ENCODE assay signal across 21 mouse cellular contexts in genomic region chr17:4884083-4884482, GRCm38 (mm10).
DNase-seq lines count a peak whose midpoint lies in the region; ATAC-seq and TF ChIP-seq lines count a peak whose summit lies in the region.
"Had no signal": no experiment of that assay in that cellular context is flagged by ENCODE, and none has a peak within 500 bp of the region (broad histone marks: within the 10 kb centered on the region; RNA-seq: fewer than 3 reads in every experiment).

No protein-coding gene starts in this region.

- WGBS in heart, embryonic 11.5 days (ENCODE audit: insufficient replicate concordance) = 70% methylated on average over 2 of the region's 2 CpGs
- WGBS in liver, embryonic 11.5 days = 87% methylated on average over 2 of the region's 2 CpGs
- WGBS in stomach, postnatal 0 days = 85% methylated on average over 2 of the region's 2 CpGs
- 93% methylated on average over 2 of the region's 2 CpGs for WGBS in midbrain, embryonic 14.5 days

- no peak for TF ChIP-seq EP300 in stomach, postnatal 0 days (optimal IDR thresholded peaks at IDR 0.05)

- no peaks in the 10 kb centered on the region for H3K4me1 ChIP-seq in heart, embryonic 11.5 days (ENCODE audit: control insufficient read depth, insufficient read depth, low read length)
- H3K4me1 ChIP-seq in liver, embryonic 11.5 days (replicated peaks; ENCODE audit: control insufficient read depth, insufficient read depth, low read length) = no peaks in the 10 kb centered on the region
- no peaks in the 10 kb centered on the region for H3K4me1 ChIP-seq in stomach, postnatal 0 days (replicated peaks; ENCODE audit: control insufficient read depth, insufficient read depth)
- H3K4me1 ChIP-seq in midbrain, embryonic 14.5 days (ENCODE audit: control insufficient read depth, insufficient read depth, low read length) = no peaks in the 10 kb centered on the region
- H3K4me1 ChIP-seq: forebrain, embryonic 10.5 days; heart, embryonic 13.5 days; hindbrain, embryonic 13.5 days had no signal

- H3K4me3 ChIP-seq in heart, embryonic 11.5 days (ENCODE audit: low read depth, low read length) = no peak overlapping the region
- H3K4me3 ChIP-seq in liver, embryonic 11.5 days (ENCODE audit: low read depth, low read length) = no peak overlapping the region
- no peak overlapping the region for H3K4me3 ChIP-seq in stomach, postnatal 0 days (ENCODE audit: low read depth, low read length)
- no peak overlapping the region for H3K4me3 ChIP-seq in midbrain, embryonic 14.5 days (replicated peaks; ENCODE audit: low read depth, low read length)
- H3K4me3 ChIP-seq: forebrain, embryonic 10.5 days; heart, embryonic 13.5 days; hindbrain, embryonic 13.5 days had no signal

- no peak overlapping the region for H3K4me2 ChIP-seq in heart, embryonic 11.5 days
- no peak overlapping the region for H3K4me2 ChIP-seq in liver, embryonic 11.5 days
- H3K4me2 ChIP-seq in stomach, postnatal 0 days (replicated peaks; ENCODE audit: low read depth) = no peak overlapping the region
- no peak overlapping the region for H3K4me2 ChIP-seq in midbrain, embryonic 14.5 days (ENCODE audit: low read length)
- H3K4me2 ChIP-seq: heart, embryonic 13.5 days; hindbrain, embryonic 13.5 days had no signal

- H3K9me3 ChIP-seq in heart, embryonic 11.5 days (replicated peaks; ENCODE audit: control insufficient read depth, low read length) = no peaks in the 10 kb centered on the region
- H3K9me3 ChIP-seq in liver, embryonic 11.5 days (ENCODE audit: control insufficient read depth, low read length) = no peaks in the 10 kb centered on the region
- H3K9me3 ChIP-seq in stomach, postnatal 0 days (ENCODE audit: control insufficient read depth, low read length) = no peaks in the 10 kb centered on the region
- H3K9me3 ChIP-seq in midbrain, embryonic 14.5 days (ENCODE audit: control insufficient read depth, low read length) = no peaks in the 10 kb centered on the region
- H3K9me3 ChIP-seq: forebrain, embryonic 10.5 days; heart, embryonic 13.5 days; hindbrain, embryonic 13.5 days had no signal

- no peak for TF ChIP-seq CTCF in stomach, postnatal 0 days (IDR thresholded peaks at IDR 0.05; ENCODE audit: low read depth)

- no peak overlapping the region for H3K9ac ChIP-seq in heart, embryonic 11.5 days (ENCODE audit: low read depth, low read length)
- no peak overlapping the region for H3K9ac ChIP-seq in liver, embryonic 11.5 days (ENCODE audit: low read depth, low read length)
- H3K9ac ChIP-seq in stomach, postnatal 0 days (ENCODE audit: low read length) = no peak overlapping the region
- H3K9ac ChIP-seq in midbrain, embryonic 14.5 days (replicated peaks; ENCODE audit: low read length) = no peak overlapping the region
- H3K9ac ChIP-seq: heart, embryonic 13.5 days; hindbrain, embryonic 13.5 days had no signal

- H3K27ac ChIP-seq in heart, embryonic 11.5 days (ENCODE audit: low read depth, low read length) = no peak overlapping the region
- H3K27ac ChIP-seq in liver, embryonic 11.5 days (ENCODE audit: low read depth, low read length) = no peak overlapping the region
- no peak overlapping the region for H3K27ac ChIP-seq in stomach, postnatal 0 days (replicated peaks)
- H3K27ac ChIP-seq in midbrain, embryonic 14.5 days (replicated peaks; ENCODE audit: low read depth, low read length) = no peak overlapping the region
- H3K27ac ChIP-seq: forebrain, embryonic 10.5 days; heart, embryonic 13.5 days; hindbrain, embryonic 13.5 days; hindbrain, postnatal 0 days had no signal

- no peak for ATAC-seq in heart, embryonic 11.5 days (replicated peaks; ENCODE audit: insufficient number of reproducible peaks, low FRiP score, low TSS enrichment)
- ATAC-seq in liver, embryonic 11.5 days (replicated peaks; ENCODE audit: low FRiP score) = no peak
- ATAC-seq in common myeloid progenitor, adult 5-6 weeks (replicated peaks; ENCODE audit: low read depth, poor library complexity, severe bottlenecking) = peak; percentile 91
- no peak for ATAC-seq in stomach, postnatal 0 days (ENCODE audit: low FRiP score, low TSS enrichment)
- no peak for ATAC-seq in midbrain, embryonic 14.5 days (ENCODE audit: low FRiP score, low TSS enrichment)
- ATAC-seq: CD4-positive, CD25-positive, alpha-beta regulatory T cell, adult 4 months; forebrain, embryonic 14.5 days; hindbrain, postnatal 0 days; inflammation-experienced regulatory T-cells, adult 6 months; intestine, embryonic 16.5 days had no signal

- peak; percentile 59 for DNase-seq in heart, adult 11 months
- peak; percentile 20 for DNase-seq in liver, embryonic 11.5 days (ENCODE audit: low spot score)
- DNase-seq in liver = no peak
- peak; percentile 7 for DNase-seq in stomach, postnatal 0 days (ENCODE audit: low spot score)
- DNase-seq in midbrain, embryonic 14.5 days = no peak
- DNase-seq: adrenal gland, adult 2 months; cerebellum, adult 11-12 months; cerebellum, adult 8-10 months; cerebellum, postnatal 36 days; gastrocnemius, postnatal 10 days; gastrocnemius, postnatal 36 days had no signal

- H3K27me3 ChIP-seq in heart, embryonic 11.5 days (ENCODE audit: control insufficient read depth, insufficient read depth, low read length) = no peaks in the 10 kb centered on the region
- H3K27me3 ChIP-seq in liver, embryonic 11.5 days (replicated peaks; ENCODE audit: control insufficient read depth, insufficient read depth, low read length) = no peaks in the 10 kb centered on the region
- no peaks in the 10 kb centered on the region for H3K27me3 ChIP-seq in stomach, postnatal 0 days (ENCODE audit: control insufficient read depth, insufficient read depth, low read length)
- H3K27me3 ChIP-seq in midbrain, embryonic 14.5 days (ENCODE audit: control insufficient read depth, insufficient read depth, low read length) = no peaks in the 10 kb centered on the region
- H3K27me3 ChIP-seq: heart, embryonic 13.5 days; hindbrain, embryonic 13.5 days had no signal

- no peaks in the 10 kb centered on the region for H3K36me3 ChIP-seq in heart, embryonic 11.5 days (ENCODE audit: control insufficient read depth, insufficient read depth, low read length)
- no peaks in the 10 kb centered on the region for H3K36me3 ChIP-seq in liver, embryonic 11.5 days (ENCODE audit: control insufficient read depth, insufficient read depth, low read length)
- H3K36me3 ChIP-seq in stomach, postnatal 0 days (ENCODE audit: control insufficient read depth, insufficient read depth, low read length) = no peaks in the 10 kb centered on the region
- H3K36me3 ChIP-seq in midbrain, embryonic 14.5 days (ENCODE audit: control insufficient read depth, insufficient read depth, low read length) = no peaks in the 10 kb centered on the region
- H3K36me3 ChIP-seq: forebrain, embryonic 10.5 days; heart, embryonic 13.5 days; hindbrain, embryonic 13.5 days had no signal

Comparison
In these comparisons a context has a peak if more than half of its experiments do, and no peak if none do; other contexts are left out.
1. DNase-seq: peak in heart, adult 11 months (single experiment), liver, embryonic 11.5 days (single experiment) and stomach, postnatal 0 days (single experiment); none in liver (single experiment) and midbrain, embryonic 14.5 days (single experiment).